ENCODE assay signal across 23 mouse cellular contexts in the genomic region with DNA sequence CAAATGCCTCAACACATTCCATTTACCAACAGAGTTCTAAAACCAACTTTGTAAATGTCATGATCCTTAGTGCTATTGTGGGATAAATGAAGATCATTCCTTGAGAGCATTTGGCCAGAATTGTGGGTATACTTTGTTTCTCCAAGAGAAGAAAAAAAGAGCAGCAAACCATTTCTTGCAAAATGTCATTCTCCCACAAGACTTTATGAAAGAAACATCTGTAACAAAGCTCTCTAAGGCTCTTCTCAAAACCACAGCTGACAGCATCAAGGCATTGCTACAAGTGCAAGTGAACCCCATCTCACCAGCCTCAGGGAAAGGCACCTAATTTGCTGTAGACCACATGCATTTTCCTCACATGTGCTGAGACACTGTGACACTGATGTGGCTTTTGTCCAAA.
DNase-seq lines count a peak whose midpoint lies in the region; ATAC-seq and TF ChIP-seq lines count a peak whose summit lies in the region.
"Had no signal": no experiment of that assay in that cellular context is flagged by ENCODE, and none has a peak within 500 bp of the region (broad histone marks: within the 10 kb centered on the region; RNA-seq: fewer than 3 reads in every experiment).

No protein-coding gene starts in this region.

- peak; percentile 57 for DNase-seq in embryonic facial prominence, embryonic 14.5 days (ENCODE audit: low spot score)
- no peak for DNase-seq in embryonic facial prominence, embryonic 10.5 days (ENCODE audit: low spot score)
- DNase-seq in hindbrain, embryonic 11.5 days (ENCODE audit: low spot score): no peak
- peak; percentile 48 for DNase-seq in midbrain, postnatal 0 days (ENCODE audit: low spot score)
- no peak for DNase-seq in right cerebral cortex, adult 2 months (ENCODE audit: low spot score in 2 of 2)
- DNase-seq in thymus, postnatal 36 days: no peak
- DNase-seq: adrenal gland, adult 8-10 months; adrenal gland, postnatal 36 days; cerebellum, adult 11 months; cerebellum, adult 8-10 months; cerebellum, postnatal 25 days; gastrocnemius, postnatal 36 days; heart, adult 11 months; heart, postnatal 36 days; kidney, adult 11 months had no signal

- no peaks in the 10 kb centered on the region for H3K36me3 ChIP-seq in embryonic facial prominence, embryonic 14.5 days (ENCODE audit: control insufficient read depth, insufficient read depth, low read length)
- H3K36me3 ChIP-seq in embryonic facial prominence, embryonic 10.5 days (replicated peaks): no peaks in the 10 kb centered on the region
- no peaks in the 10 kb centered on the region for H3K36me3 ChIP-seq in hindbrain, embryonic 16.5 days (ENCODE audit: control insufficient read depth, insufficient read depth, low read length)
- no peaks in the 10 kb centered on the region for H3K36me3 ChIP-seq in hindbrain, embryonic 11.5 days (ENCODE audit: control insufficient read depth, insufficient read depth, low read length)
- H3K36me3 ChIP-seq in midbrain, postnatal 0 days (ENCODE audit: insufficient read depth, low read length): no peaks in the 10 kb centered on the region
- H3K36me3 ChIP-seq in midbrain, embryonic 15.5 days (replicated peaks): no peaks in the 10 kb centered on the region
- H3K36me3 ChIP-seq: embryonic facial prominence, embryonic 15.5 days; forebrain, embryonic 12.5 days; heart, embryonic 13.5 days; hindbrain, embryonic 15.5 days had no signal

- no peaks in the 10 kb centered on the region for H3K4me1 ChIP-seq in embryonic facial prominence, embryonic 14.5 days (ENCODE audit: control insufficient read depth, insufficient read depth, low read length)
- H3K4me1 ChIP-seq in embryonic facial prominence, embryonic 10.5 days: no peaks in the 10 kb centered on the region
- H3K4me1 ChIP-seq in hindbrain, embryonic 16.5 days (ENCODE audit: control insufficient read depth, insufficient read depth, low read depth, low read length): no peaks in the 10 kb centered on the region
- H3K4me1 ChIP-seq in hindbrain, embryonic 11.5 days (replicated peaks; ENCODE audit: control insufficient read depth, insufficient read depth, low read length): no peaks in the 10 kb centered on the region
- no peaks in the 10 kb centered on the region for H3K4me1 ChIP-seq in midbrain, postnatal 0 days (ENCODE audit: insufficient read depth, low read length)
- no peaks in the 10 kb centered on the region for H3K4me1 ChIP-seq in midbrain, embryonic 15.5 days
- H3K4me1 ChIP-seq: embryonic facial prominence, embryonic 15.5 days; forebrain, embryonic 12.5 days; heart, embryonic 13.5 days; hindbrain, embryonic 15.5 days had no signal

- H3K27ac ChIP-seq in embryonic facial prominence, embryonic 14.5 days (replicated peaks; ENCODE audit: low read depth, low read length): no peak overlapping the region
- H3K27ac ChIP-seq in embryonic facial prominence, embryonic 10.5 days (replicated peaks): no peak overlapping the region
- no peak overlapping the region for H3K27ac ChIP-seq in hindbrain, embryonic 16.5 days (ENCODE audit: low read depth, low read length)
- no peak overlapping the region for H3K27ac ChIP-seq in hindbrain, embryonic 11.5 days (ENCODE audit: low read depth, low read length)
- no peak overlapping the region for H3K27ac ChIP-seq in midbrain, postnatal 0 days (ENCODE audit: low read depth, low read length)
- H3K27ac ChIP-seq in midbrain, embryonic 15.5 days: no peak overlapping the region
- H3K27ac ChIP-seq: embryonic facial prominence, embryonic 15.5 days; forebrain, embryonic 12.5 days; heart, embryonic 13.5 days; hindbrain, embryonic 15.5 days had no signal

- H3K9ac ChIP-seq in embryonic facial prominence, embryonic 14.5 days (ENCODE audit: low read depth, low read length): no peak overlapping the region
- no peak overlapping the region for H3K9ac ChIP-seq in hindbrain, embryonic 16.5 days (ENCODE audit: low read depth, low read length)
- H3K9ac ChIP-seq in hindbrain, embryonic 11.5 days (ENCODE audit: low read depth, low read length): no peak overlapping the region
- H3K9ac ChIP-seq in midbrain, postnatal 0 days (replicated peaks; ENCODE audit: low read length, poor library complexity, severe bottlenecking): no peak overlapping the region
- no peak overlapping the region for H3K9ac ChIP-seq in midbrain, embryonic 15.5 days
- H3K9ac ChIP-seq: embryonic facial prominence, embryonic 15.5 days; forebrain, embryonic 12.5 days; heart, embryonic 13.5 days; hindbrain, embryonic 15.5 days had no signal

- H3K27me3 ChIP-seq in embryonic facial prominence, embryonic 14.5 days (replicated peaks; ENCODE audit: control insufficient read depth, insufficient read depth, low read length): no peaks in the 10 kb centered on the region
- H3K27me3 ChIP-seq in embryonic facial prominence, embryonic 10.5 days (replicated peaks; ENCODE audit: low read depth, poor library complexity, severe bottlenecking): no peaks in the 10 kb centered on the region
- H3K27me3 ChIP-seq in hindbrain, embryonic 16.5 days (replicated peaks; ENCODE audit: control insufficient read depth, insufficient read depth, low read length): no peaks in the 10 kb centered on the region
- H3K27me3 ChIP-seq in hindbrain, embryonic 11.5 days (ENCODE audit: control insufficient read depth, insufficient read depth, low read length): no peaks in the 10 kb centered on the region
- H3K27me3 ChIP-seq in midbrain, postnatal 0 days (ENCODE audit: insufficient read depth, low read length): no peaks in the 10 kb centered on the region
- no peaks in the 10 kb centered on the region for H3K27me3 ChIP-seq in midbrain, embryonic 15.5 days (replicated peaks)
- H3K27me3 ChIP-seq: CH12.LX; embryonic facial prominence, embryonic 15.5 days; forebrain, embryonic 12.5 days; heart, embryonic 13.5 days; hindbrain, embryonic 15.5 days had no signal

- no peak for ATAC-seq in embryonic facial prominence, embryonic 14.5 days (ENCODE audit: low read depth)
- peak; percentile 34; the same call in 1 of the 2 replicates for ATAC-seq in hindbrain, embryonic 16.5 days
- ATAC-seq in hindbrain, embryonic 11.5 days (ENCODE audit: low FRiP score): no peak
- ATAC-seq in midbrain, postnatal 0 days (ENCODE audit: low FRiP score): no peak
- ATAC-seq in midbrain, embryonic 15.5 days (replicated peaks): no peak

- no peak overlapping the region for H3K4me3 ChIP-seq in embryonic facial prominence, embryonic 14.5 days (ENCODE audit: low read depth, low read length)
- no peak overlapping the region for H3K4me3 ChIP-seq in embryonic facial prominence, embryonic 10.5 days
- H3K4me3 ChIP-seq in hindbrain, embryonic 16.5 days (ENCODE audit: low read length): no peak overlapping the region
- no peak overlapping the region for H3K4me3 ChIP-seq in hindbrain, embryonic 11.5 days (ENCODE audit: low read depth, low read length)
- no peak overlapping the region for H3K4me3 ChIP-seq in midbrain, postnatal 0 days (ENCODE audit: low read depth, low read length)
- no peak overlapping the region for H3K4me3 ChIP-seq in midbrain, embryonic 15.5 days
- H3K4me3 ChIP-seq: embryonic facial prominence, embryonic 15.5 days; erythroblast, embryonic 14.5 days; forebrain, embryonic 12.5 days; heart, embryonic 13.5 days; hindbrain, embryonic 15.5 days had no signal

- H3K9me3 ChIP-seq in embryonic facial prominence, embryonic 14.5 days (ENCODE audit: control insufficient read depth, low read length): no peaks in the 10 kb centered on the region
- H3K9me3 ChIP-seq in embryonic facial prominence, embryonic 10.5 days: no peaks in the 10 kb centered on the region
- no peaks in the 10 kb centered on the region for H3K9me3 ChIP-seq in hindbrain, embryonic 16.5 days (ENCODE audit: control insufficient read depth, low read length)
- H3K9me3 ChIP-seq in hindbrain, embryonic 11.5 days (ENCODE audit: control insufficient read depth, low read length): no peaks in the 10 kb centered on the region
- no peaks in the 10 kb centered on the region for H3K9me3 ChIP-seq in midbrain, postnatal 0 days (ENCODE audit: low read length)
- H3K9me3 ChIP-seq in midbrain, embryonic 15.5 days: no peaks in the 10 kb centered on the region
- H3K9me3 ChIP-seq: embryonic facial prominence, embryonic 15.5 days; forebrain, embryonic 12.5 days; heart, embryonic 13.5 days; hindbrain, embryonic 15.5 days had no signal

- no peak for TF ChIP-seq CTCF in midbrain, postnatal 0 days (IDR thresholded peaks at IDR 0.05)

- no peak overlapping the region for H3K4me2 ChIP-seq in embryonic facial prominence, embryonic 14.5 days (ENCODE audit: low read depth, low read length)
- no peak overlapping the region for H3K4me2 ChIP-seq in hindbrain, embryonic 16.5 days (ENCODE audit: low read length)
- H3K4me2 ChIP-seq in hindbrain, embryonic 11.5 days (replicated peaks; ENCODE audit: low read depth, low read length): no peak overlapping the region
- no peak overlapping the region for H3K4me2 ChIP-seq in midbrain, postnatal 0 days (ENCODE audit: low read depth, low read length, poor library complexity, severe bottlenecking)
- no peak overlapping the region for H3K4me2 ChIP-seq in midbrain, embryonic 15.5 days
- H3K4me2 ChIP-seq: embryonic facial prominence, embryonic 15.5 days; forebrain, embryonic 12.5 days; heart, embryonic 13.5 days; hindbrain, embryonic 15.5 days had no signal

Comparison
In these comparisons a context has a peak if more than half of its experiments do, and no peak if none do; other contexts are left out.
1. DNase-seq: peak in embryonic facial prominence, embryonic 14.5 days (single experiment) and midbrain, postnatal 0 days (single experiment); none in embryonic facial prominence, embryonic 10.5 days (single experiment), hindbrain, embryonic 11.5 days (single experiment), right cerebral cortex, adult 2 months (0 of 2) and thymus, postnatal 36 days (0 of 2).